Mouse (Mus musculus): ENCODE data around the gene Snrpd3.

DNA sequence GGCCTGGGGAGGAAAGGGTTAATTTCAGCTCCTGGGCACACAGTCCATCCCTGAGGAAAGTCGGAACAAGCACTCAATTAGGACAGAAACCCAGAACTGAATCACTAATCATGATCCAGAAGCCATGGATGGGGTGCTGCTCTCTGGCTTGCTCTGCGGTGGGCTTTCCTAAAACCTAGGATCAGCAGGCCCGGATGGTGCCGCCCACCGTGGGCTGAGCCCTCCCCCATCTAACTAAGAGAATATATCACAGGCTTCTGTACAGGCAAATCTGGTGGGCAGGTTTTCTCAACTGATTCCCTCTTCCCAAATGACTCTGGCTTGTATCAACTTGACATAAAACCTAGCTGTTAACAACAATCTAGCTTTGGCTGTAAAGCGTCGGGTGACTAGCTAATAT, 30.6 kb downstream of the Snrpd3 start:
- TF ChIP-seq GATA1 (IDR thresholded peaks at IDR 0.05; ENCODE audit: borderline replicate concordance, low read length) (no peak), FLI1 (IDR thresholded peaks at IDR 0.05; ENCODE audit: low read length) (no peak)
